Comparison of ENCODE assay signal across 20 mouse cellular contexts in genomic region chr12:94399991-94400390, GRCm38 (mm10).
A peak's percentile ranks its signal among the peaks of the same experiment; 100 is the strongest.
DNase-seq lines count a peak whose midpoint lies in the region; ATAC-seq and TF ChIP-seq lines count a peak whose summit lies in the region.
"Had no signal": no experiment of that assay in that cellular context is flagged by ENCODE, and none has a peak within 500 bp of the region (broad histone marks: within the 10 kb centered on the region; RNA-seq: fewer than 3 reads in every experiment).

No protein-coding gene starts in this region.

- H3K27ac ChIP-seq in heart, embryonic 11.5 days (ENCODE audit: low read depth, low read length), result no peak overlapping the region
- 0 out of 2 replicates have a peak overlapping the region, but pooled peaks have one; percentile 10 for H3K27ac ChIP-seq in limb, embryonic 13.5 days
- H3K27ac ChIP-seq in limb, embryonic 10.5 days, result no peak overlapping the region
- H3K27ac ChIP-seq in heart, postnatal 0 days (ENCODE audit: low read depth), result 0 out of 2 replicates have a peak overlapping the region, but pooled peaks have one; percentile 15
- H3K27ac ChIP-seq: hindbrain, embryonic 14.5 days; kidney, embryonic 15.5 days; lung, embryonic 15.5 days had no signal

- ATAC-seq in heart, embryonic 11.5 days (replicated peaks; ENCODE audit: insufficient number of reproducible peaks, low FRiP score, low TSS enrichment), result no peak
- ATAC-seq in limb, embryonic 13.5 days (ENCODE audit: low FRiP score, low read depth), result no peak
- ATAC-seq in heart, postnatal 0 days (ENCODE audit: insufficient read depth, low read depth), result no peak
- ATAC-seq: forebrain, embryonic 16.5 days; intestine, embryonic 16.5 days; midbrain, embryonic 16.5 days had no signal

- H3K4me2 ChIP-seq in heart, embryonic 11.5 days, result no peak overlapping the region
- H3K4me2 ChIP-seq in limb, embryonic 13.5 days (replicated peaks), result no peak overlapping the region
- H3K4me2 ChIP-seq in heart, postnatal 0 days (ENCODE audit: low read depth, low read length), result no peak overlapping the region
- H3K4me2 ChIP-seq: hindbrain, embryonic 14.5 days; kidney, embryonic 15.5 days; lung, embryonic 15.5 days had no signal

- peak; percentile 8 to 26 for DNase-seq in heart, adult 18-20 months
- no peak for DNase-seq in limb, embryonic 10.5 days (ENCODE audit: low spot score)
- peak; percentile 8 for DNase-seq in 3T3-L1 (ENCODE audit: low read depth, low spot score)
- DNase-seq in heart, postnatal 0 days (ENCODE audit: low spot score), result peak; percentile 30
- no peak for DNase-seq in adrenal gland, postnatal 14 days
- DNase-seq: cerebellum, adult 2 months; cerebellum, postnatal 36 days; layer of hippocampus, postnatal 36 days; liver; right cerebral cortex, postnatal 14 days; thymus, postnatal 4 days had no signal

- no peaks in the 10 kb centered on the region; the same call in 1 of the 2 replicates for H3K4me1 ChIP-seq in heart, embryonic 11.5 days (ENCODE audit: control insufficient read depth, insufficient read depth, low read length)
- H3K4me1 ChIP-seq in limb, embryonic 13.5 days, result no peaks in the 10 kb centered on the region
- H3K4me1 ChIP-seq in limb, embryonic 10.5 days, result no peaks in the 10 kb centered on the region
- no peaks in the 10 kb centered on the region for H3K4me1 ChIP-seq in heart, postnatal 0 days (ENCODE audit: control insufficient read depth, insufficient read depth)
- H3K4me1 ChIP-seq: kidney, embryonic 15.5 days; lung, embryonic 15.5 days had no signal

- no peak for TF ChIP-seq CTCF in heart, postnatal 0 days (IDR thresholded peaks at IDR 0.05; ENCODE audit: low read depth)

- no peaks in the 10 kb centered on the region for H3K9me3 ChIP-seq in heart, embryonic 11.5 days (replicated peaks; ENCODE audit: control insufficient read depth, low read length)
- H3K9me3 ChIP-seq in limb, embryonic 13.5 days, result no peaks in the 10 kb centered on the region
- H3K9me3 ChIP-seq in limb, embryonic 10.5 days (replicated peaks), result no peaks in the 10 kb centered on the region
- no peaks in the 10 kb centered on the region for H3K9me3 ChIP-seq in heart, postnatal 0 days (replicated peaks; ENCODE audit: control insufficient read depth, low read length)
- H3K9me3 ChIP-seq: kidney, embryonic 15.5 days; lung, embryonic 15.5 days had no signal

- TF ChIP-seq EP300 in heart, postnatal 0 days (IDR thresholded peaks at IDR 0.05; ENCODE audit: low read depth), result peak; percentile 39; the same call in 1 of the 2 replicates

- 42% methylated on average over 2 of the region's 2 CpGs for WGBS in heart, embryonic 11.5 days (ENCODE audit: insufficient replicate concordance)
- 46% methylated on average over 2 of the region's 2 CpGs for WGBS in limb, embryonic 13.5 days
- 62% methylated on average over 2 of the region's 2 CpGs for WGBS in limb, embryonic 10.5 days
- WGBS in heart, postnatal 0 days, result 19% methylated on average over 2 of the region's 2 CpGs

- no peak overlapping the region for H3K4me3 ChIP-seq in heart, embryonic 11.5 days (ENCODE audit: low read depth, low read length)
- no peak overlapping the region for H3K4me3 ChIP-seq in limb, embryonic 13.5 days
- H3K4me3 ChIP-seq in limb, embryonic 10.5 days, result no peak overlapping the region
- no peak overlapping the region for H3K4me3 ChIP-seq in heart, postnatal 0 days (ENCODE audit: low read depth, low read length)
- H3K4me3 ChIP-seq: erythroblast, embryonic 14.5 days; kidney, embryonic 15.5 days; lung, embryonic 15.5 days had no signal

- no peaks in the 10 kb centered on the region for H3K27me3 ChIP-seq in heart, embryonic 11.5 days (ENCODE audit: control insufficient read depth, insufficient read depth, low read length)
- no peaks in the 10 kb centered on the region for H3K27me3 ChIP-seq in limb, embryonic 13.5 days
- no peaks in the 10 kb centered on the region for H3K27me3 ChIP-seq in limb, embryonic 10.5 days (ENCODE audit: low read depth, poor library complexity, severe bottlenecking)
- H3K27me3 ChIP-seq in heart, postnatal 0 days (ENCODE audit: control insufficient read depth, insufficient read depth, low read length), result no peaks in the 10 kb centered on the region
- H3K27me3 ChIP-seq: kidney, embryonic 15.5 days; lung, embryonic 15.5 days had no signal

- H3K36me3 ChIP-seq in heart, embryonic 11.5 days (ENCODE audit: control insufficient read depth, insufficient read depth, low read length), result no peaks in the 10 kb centered on the region
- no peaks in the 10 kb centered on the region for H3K36me3 ChIP-seq in limb, embryonic 13.5 days
- no peaks in the 10 kb centered on the region for H3K36me3 ChIP-seq in limb, embryonic 10.5 days
- H3K36me3 ChIP-seq in heart, postnatal 0 days (replicated peaks; ENCODE audit: control insufficient read depth, insufficient read depth, low read length), result no peaks in the 10 kb centered on the region
- H3K36me3 ChIP-seq: kidney, embryonic 15.5 days; lung, embryonic 15.5 days had no signal

- no peak overlapping the region for H3K9ac ChIP-seq in heart, embryonic 11.5 days (ENCODE audit: low read depth, low read length)
- H3K9ac ChIP-seq in limb, embryonic 13.5 days, result no peak overlapping the region
- no peak overlapping the region for H3K9ac ChIP-seq in heart, postnatal 0 days (replicated peaks; ENCODE audit: low read depth, low read length)
- H3K9ac ChIP-seq: hindbrain, embryonic 14.5 days; kidney, embryonic 15.5 days; lung, embryonic 15.5 days had no signal

Comparison
In these comparisons a context has a peak if more than half of its experiments do, and no peak if none do; other contexts are left out.
1. H3K27ac ChIP-seq: peak in limb, embryonic 13.5 days (single experiment) and heart, postnatal 0 days (single experiment); none in heart, embryonic 11.5 days (single experiment) and limb, embryonic 10.5 days (single experiment).
2. DNase-seq: peak in heart, adult 18-20 months (2 of 2), 3T3-L1 (single experiment) and heart, postnatal 0 days (single experiment); none in limb, embryonic 10.5 days (single experiment) and adrenal gland, postnatal 14 days (single experiment).